Mouse (Mus musculus) adrenal gland, adult 8-10 months (tissue): ENCODE measurements at regions not wholly inside any gene's neighbourhood (a gene's known extent, or its start where the extent isn't known, plus 50 kb on each side); places are given as distances from the start of the nearest gene placed in this dataset.

Experiments used
- DNase-seq: peaks from one replicate; pipeline ENCODE4 v3.0.0; 2022

- no peak for DNase-seq
These were observed 131.9 kb upstream of the Noct start for GRCm38 (mm10) chr3:51092079-51093028.

GRCm38 (mm10) chr3:51095847-51096447, 128.3 kb upstream of the Noct start:
- no peak for DNase-seq

GRCm38 (mm10) chr3:51096545-51096944, 127.7 kb upstream of the Noct start:
- DNase-seq, result no peak

- DNase-seq, result no peak
These were observed 126.9 kb upstream of the Noct start for GRCm38 (mm10) chr3:51097362-51097761.

GRCm38 (mm10) chr3:51099966-51100365, 124.3 kb upstream of the Noct start:
- no peak for DNase-seq

- no peak for DNase-seq
These were observed 115.5 kb upstream of the Noct start for GRCm38 (mm10) chr3:51108639-51109202.

- DNase-seq, result no peak
These were observed 113.0 kb upstream of the Noct start for GRCm38 (mm10) chr3:51111241-51111640.

GRCm38 (mm10) chr3:51112351-51112750, 111.9 kb upstream of the Noct start:
- DNase-seq, result no peak

- DNase-seq, result no peak
These were observed 108.3 kb upstream of the Noct start for GRCm38 (mm10) chr3:51115921-51116320.

- DNase-seq, result no peak
These were observed 105.5 kb upstream of the Noct start for GRCm38 (mm10) chr3:51118706-51119105.

GRCm38 (mm10) chr3:51120522-51120921, 103.7 kb upstream of the Noct start:
- DNase-seq, result no peak

- DNase-seq, result no peak
These were observed 102.3 kb upstream of the Noct start for GRCm38 (mm10) chr3:51121703-51122540.

GRCm38 (mm10) chr3:51122541-51122935, 101.7 kb upstream of the Noct start:
- DNase-seq, result no peak

- no peak for DNase-seq
These were observed 96.4 kb upstream of the Noct start for GRCm38 (mm10) chr3:51127875-51128274.

- DNase-seq, result no peak
These were observed 95.6 kb upstream of the Noct start for GRCm38 (mm10) chr3:51128491-51129155.

- peak; percentile 26 for DNase-seq
These were observed 93.5 kb upstream of the Noct start for GRCm38 (mm10) chr3:51130709-51131108.

GRCm38 (mm10) chr3:51131341-51131740, 92.9 kb upstream of the Noct start:
- DNase-seq, result no peak

GRCm38 (mm10) chr3:51132736-51133135, 91.5 kb upstream of the Noct start:
- DNase-seq, result no peak

GRCm38 (mm10) chr3:51135581-51135980, 88.7 kb upstream of the Noct start:
- DNase-seq, result peak; percentile 19

GRCm38 (mm10) chr3:51137730-51138312, 86.4 kb upstream of the Noct start:
- DNase-seq, result no peak

- DNase-seq, result no peak
These were observed 78.3 kb upstream of the Noct start for GRCm38 (mm10) chr3:51145985-51146384.

- no peak for DNase-seq
These were observed 74.2 kb upstream of the Noct start for GRCm38 (mm10) chr3:51150012-51150411.
